Mouse (Mus musculus): ENCODE results near the gene Srpk2.

DNA sequence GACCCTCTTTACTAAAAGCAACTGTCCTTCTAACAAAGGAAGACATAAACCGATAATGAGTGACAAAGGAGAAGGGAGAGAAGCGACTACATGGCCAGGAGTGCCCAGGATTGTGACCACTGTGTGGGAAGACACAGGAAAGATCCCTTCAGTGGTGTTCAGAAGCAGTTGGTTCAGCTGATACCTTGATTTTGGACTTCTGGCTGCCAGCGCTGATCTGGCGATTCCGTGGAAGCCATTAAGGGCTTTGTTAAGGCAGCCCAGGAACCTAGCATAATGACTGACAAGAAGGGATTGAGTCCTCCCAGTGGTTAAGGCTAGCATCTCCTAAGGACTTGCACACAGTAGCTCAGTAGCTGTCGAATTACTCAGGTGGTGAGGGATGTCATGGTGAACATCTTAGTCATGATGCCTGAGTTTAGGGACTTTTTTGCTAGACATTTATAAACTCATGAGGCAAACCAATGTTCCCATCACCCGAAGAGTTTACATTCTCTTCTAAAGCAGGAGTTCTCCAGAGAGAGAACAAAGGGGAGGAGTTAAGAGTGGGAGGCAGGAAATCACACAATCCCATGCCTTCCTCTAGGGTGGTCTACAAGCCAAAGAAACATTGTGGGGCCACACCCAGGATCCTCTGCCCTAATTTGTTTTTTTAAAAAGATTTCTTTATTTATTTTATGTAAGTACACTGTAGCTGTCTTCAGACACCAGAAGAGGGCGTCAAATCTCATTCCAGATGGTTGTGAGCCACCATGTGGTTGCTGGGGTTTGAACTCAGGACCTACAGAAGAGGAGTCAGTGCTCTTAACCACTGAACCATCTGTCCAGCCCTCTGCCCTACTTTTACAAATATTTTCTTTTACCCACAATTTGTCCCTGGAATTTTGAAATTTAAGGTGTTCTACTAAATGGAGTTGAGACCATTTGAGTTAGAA lies 29.3 kb upstream of the Srpk2 start:
- TF ChIP-seq POLR2A (IDR thresholded peaks at IDR 0.05; ENCODE audit: low read depth, low read length), result no peak
- TF ChIP-seq CTCF (IDR thresholded peaks at IDR 0.05; ENCODE audit: extremely low read depth, insufficient read length, insufficient replicate concordance, low read depth, low read length), result no peak

Data from small intestine, adult 2 months (tissue).